Mouse (Mus musculus) testis, adult 2 months (tissue): ENCODE results near the gene Pde11a.

ENCODE experiments used
- CTCF ChIP-seq: fragments of 200-500 bp; IDR thresholded peaks from 2 replicates; pipeline ENCODE4 v1.5.1; 2012; ENCODE audit warnings: low read depth, mild to moderate bottlenecking, inconsistent platforms, low read length, moderate library complexity; ENCODE audit not compliant: control insufficient read depth, insufficient read depth, insufficient replicate concordance
- POLR2A ChIP-seq: fragments of 200-500 bp; IDR thresholded peaks from 2 replicates; pipeline ENCODE4 v1.6.1; 2012; ENCODE audit warnings: low read depth, mild to moderate bottlenecking, inconsistent platforms, low read length, moderate library complexity; ENCODE audit not compliant: control insufficient read depth

GRCm38 (mm10) chr2:76323185-76323875 is 15.2 kb downstream of the Pde11a start:
- TF ChIP-seq CTCF, result no peak
- TF ChIP-seq POLR2A, result no peak
